Mouse (Mus musculus): Measurements from ENCODE around the gene Nfasc. TPM values are rescaled to one million over a fixed set of nuclear protein-coding genes. Genes with fewer than 3 reads are reported as not detected.

The Nfasc gene
- polyA plus RNA-seq, 1 experiment from 2014 or later: 0.14 TPM

GRCm38 (mm10) chr1:132746302-132746701 is 4.7 kb upstream of the Nfasc start:
- no peak for ATAC-seq (replicated peaks; ENCODE audit: low FRiP score)
- no peak for DNase-seq (ENCODE audit: low spot score)
- H3K27me3 ChIP-seq (replicated peaks; ENCODE audit: control insufficient read depth, insufficient read depth, low read length): peaks cover 21% of the 10 kb centered on the region
- H3K9ac ChIP-seq (ENCODE audit: low read depth, low read length): no peak overlapping the region
- no peak overlapping the region for H3K4me3 ChIP-seq (ENCODE audit: low read depth, low read length)
- no peak overlapping the region for H3K27ac ChIP-seq (ENCODE audit: low read depth, low read length)
- H3K9me3 ChIP-seq (ENCODE audit: control insufficient read depth, low read length): no peaks in the 10 kb centered on the region
- peaks cover 4% of the 10 kb centered on the region; the same call in 1 of the 2 replicates for H3K4me1 ChIP-seq (replicated peaks; ENCODE audit: control insufficient read depth, insufficient read depth, low read length)
- H3K36me3 ChIP-seq (ENCODE audit: control insufficient read depth, insufficient read depth, low read length): no peaks in the 10 kb centered on the region
- 81% methylated on average over 9 of the region's 9 CpGs for WGBS
- H3K4me2 ChIP-seq: no peak overlapping the region

GRCm38 (mm10) chr1:132745636-132746035 is 4.0 kb upstream of the Nfasc start:
- no peak overlapping the region for H3K27ac ChIP-seq (ENCODE audit: low read depth, low read length)
- DNase-seq (ENCODE audit: low spot score) (no peak), ATAC-seq (replicated peaks; ENCODE audit: low FRiP score) (no peak)
- H3K9ac ChIP-seq (ENCODE audit: low read depth, low read length): no peak overlapping the region
- WGBS: 58% methylated on average over 6 of the region's 6 CpGs
- no peak overlapping the region for H3K4me2 ChIP-seq
- no peaks in the 10 kb centered on the region for H3K36me3 ChIP-seq (ENCODE audit: control insufficient read depth, insufficient read depth, low read length)
- H3K4me3 ChIP-seq (ENCODE audit: low read depth, low read length): no peak overlapping the region
- H3K9me3 ChIP-seq (ENCODE audit: control insufficient read depth, low read length): no peaks in the 10 kb centered on the region
- H3K27me3 ChIP-seq (replicated peaks; ENCODE audit: control insufficient read depth, insufficient read depth, low read length): peaks cover 27% of the 10 kb centered on the region
- H3K4me1 ChIP-seq (replicated peaks; ENCODE audit: control insufficient read depth, insufficient read depth, low read length): peaks cover 5% of the 10 kb centered on the region; the same call in 1 of the 2 replicates

GRCm38 (mm10) chr1:132739077-132739521 is 2.5 kb downstream of the Nfasc start:
- no peak for ATAC-seq (replicated peaks; ENCODE audit: low FRiP score)
- Histone ChIP-seq H3K27ac (ENCODE audit: low read depth, low read length) (no peak overlapping the region), H3K36me3 (ENCODE audit: control insufficient read depth, insufficient read depth, low read length) (no peaks in the 10 kb centered on the region), H3K4me3 (ENCODE audit: low read depth, low read length) (no peak overlapping the region), H3K9me3 (ENCODE audit: control insufficient read depth, low read length) (no peaks in the 10 kb centered on the region), H3K4me1 (replicated peaks; ENCODE audit: control insufficient read depth, insufficient read depth, low read length) (peaks cover 5% of the 10 kb centered on the region; the same call in 1 of the 2 replicates), H3K27me3 (replicated peaks; ENCODE audit: control insufficient read depth, insufficient read depth, low read length) (peaks cover 60% of the 10 kb centered on the region), H3K9ac (ENCODE audit: low read depth, low read length) (no peak overlapping the region), H3K4me2 (no peak overlapping the region)
- 5% methylated on average over 11 of the region's 11 CpGs for WGBS
- no peak for DNase-seq (ENCODE audit: low spot score)

- Histone ChIP-seq H3K4me2 (no peak overlapping the region), H3K9me3 (ENCODE audit: control insufficient read depth, low read length) (no peaks in the 10 kb centered on the region), H3K9ac (ENCODE audit: low read depth, low read length) (no peak overlapping the region), H3K27ac (ENCODE audit: low read depth, low read length) (no peak overlapping the region), H3K27me3 (replicated peaks; ENCODE audit: control insufficient read depth, insufficient read depth, low read length) (peaks cover 37% of the 10 kb centered on the region), H3K36me3 (ENCODE audit: control insufficient read depth, insufficient read depth, low read length) (no peaks in the 10 kb centered on the region), H3K4me1 (replicated peaks; ENCODE audit: control insufficient read depth, insufficient read depth, low read length) (no peaks in the 10 kb centered on the region), H3K4me3 (ENCODE audit: low read depth, low read length) (no peak overlapping the region)
- 26% methylated on average over 4 of the region's 4 CpGs for WGBS
- ATAC-seq (replicated peaks; ENCODE audit: low FRiP score) (no peak), DNase-seq (ENCODE audit: low spot score) (no peak)
These were observed 5.4 kb downstream of the Nfasc start for GRCm38 (mm10) chr1:132736171-132736570.

GRCm38 (mm10) chr1:132733873-132734447 is 7.6 kb downstream of the Nfasc start:
- H3K4me1 ChIP-seq (replicated peaks; ENCODE audit: control insufficient read depth, insufficient read depth, low read length): no peaks in the 10 kb centered on the region
- H3K4me3 ChIP-seq (ENCODE audit: low read depth, low read length): no peak overlapping the region
- H3K4me2 ChIP-seq: no peak overlapping the region
- H3K27me3 ChIP-seq (replicated peaks; ENCODE audit: control insufficient read depth, insufficient read depth, low read length): peaks cover 17% of the 10 kb centered on the region
- DNase-seq (ENCODE audit: low spot score) (peak; percentile 51), ATAC-seq (replicated peaks; ENCODE audit: low FRiP score) (no peak)
- H3K36me3 ChIP-seq (ENCODE audit: control insufficient read depth, insufficient read depth, low read length): no peaks in the 10 kb centered on the region
- H3K9ac ChIP-seq (ENCODE audit: low read depth, low read length): no peak overlapping the region
- no peak overlapping the region for H3K27ac ChIP-seq (ENCODE audit: low read depth, low read length)
- no peaks in the 10 kb centered on the region for H3K9me3 ChIP-seq (ENCODE audit: control insufficient read depth, low read length)
- 25% methylated on average over 9 of the region's 9 CpGs for WGBS

GRCm38 (mm10) chr1:132732307-132732706 is 9.3 kb downstream of the Nfasc start:
- 77% methylated on average over 12 of the region's 12 CpGs for WGBS
- no peak for DNase-seq (ENCODE audit: low spot score)

GRCm38 (mm10) chr1:132727548-132727947 is 14.0 kb downstream of the Nfasc start:
- 59% methylated on average over 2 of the region's 2 CpGs for WGBS
- no peaks in the 10 kb centered on the region for H3K4me1 ChIP-seq (replicated peaks; ENCODE audit: control insufficient read depth, insufficient read depth, low read length)
- no peaks in the 10 kb centered on the region for H3K27me3 ChIP-seq (replicated peaks; ENCODE audit: control insufficient read depth, insufficient read depth, low read length)
- H3K27ac ChIP-seq (ENCODE audit: low read depth, low read length): no peak overlapping the region
- no peak overlapping the region for H3K4me2 ChIP-seq
- H3K36me3 ChIP-seq (ENCODE audit: control insufficient read depth, insufficient read depth, low read length): no peaks in the 10 kb centered on the region
- H3K4me3 ChIP-seq (ENCODE audit: low read depth, low read length): no peak overlapping the region
- DNase-seq (ENCODE audit: low spot score) (no peak), ATAC-seq (replicated peaks; ENCODE audit: low FRiP score) (no peak)
- H3K9ac ChIP-seq (ENCODE audit: low read depth, low read length): no peak overlapping the region
- H3K9me3 ChIP-seq (ENCODE audit: control insufficient read depth, low read length): no peaks in the 10 kb centered on the region

More at GRCm38 (mm10) chr1:132732307-132732706, 9.3 kb downstream of the Nfasc start:
- Histone ChIP-seq H3K9ac (ENCODE audit: low read depth, low read length) (no peak overlapping the region), H3K36me3 (ENCODE audit: control insufficient read depth, insufficient read depth, low read length) (no peaks in the 10 kb centered on the region), H3K4me2 (no peak overlapping the region), H3K9me3 (ENCODE audit: control insufficient read depth, low read length) (no peaks in the 10 kb centered on the region), H3K27ac (ENCODE audit: low read depth, low read length) (no peak overlapping the region), H3K4me1 (replicated peaks; ENCODE audit: control insufficient read depth, insufficient read depth, low read length) (no peaks in the 10 kb centered on the region), H3K27me3 (replicated peaks; ENCODE audit: control insufficient read depth, insufficient read depth, low read length) (0 out of 2 replicates have a peak, but pooled peaks cover 4% of the 10 kb centered on the region), H3K4me3 (ENCODE audit: low read depth, low read length) (no peak overlapping the region)
- ATAC-seq (replicated peaks; ENCODE audit: low FRiP score): no peak

- DNase-seq (ENCODE audit: low spot score) (no peak), ATAC-seq (replicated peaks; ENCODE audit: low FRiP score) (no peak)
- Histone ChIP-seq H3K4me3 (ENCODE audit: low read depth, low read length) (no peak overlapping the region), H3K36me3 (ENCODE audit: control insufficient read depth, insufficient read depth, low read length) (no peaks in the 10 kb centered on the region), H3K9ac (ENCODE audit: low read depth, low read length) (no peak overlapping the region), H3K4me2 (no peak overlapping the region), H3K27me3 (replicated peaks; ENCODE audit: control insufficient read depth, insufficient read depth, low read length) (no peaks in the 10 kb centered on the region), H3K4me1 (replicated peaks; ENCODE audit: control insufficient read depth, insufficient read depth, low read length) (no peaks in the 10 kb centered on the region), H3K27ac (ENCODE audit: low read depth, low read length) (no peak overlapping the region), H3K9me3 (ENCODE audit: control insufficient read depth, low read length) (no peaks in the 10 kb centered on the region)
- WGBS: 64% methylated on average over 4 of the region's 4 CpGs
These were observed 19.2 kb downstream of the Nfasc start for GRCm38 (mm10) chr1:132722362-132722761.

- no peak for ATAC-seq (replicated peaks; ENCODE audit: low FRiP score)
- H3K27me3 ChIP-seq (replicated peaks; ENCODE audit: control insufficient read depth, insufficient read depth, low read length): no peaks in the 10 kb centered on the region
- no peak overlapping the region for H3K9ac ChIP-seq (ENCODE audit: low read depth, low read length)
- no peaks in the 10 kb centered on the region for H3K4me1 ChIP-seq (replicated peaks; ENCODE audit: control insufficient read depth, insufficient read depth, low read length)
- DNase-seq (ENCODE audit: low spot score): no peak
- H3K4me3 ChIP-seq (ENCODE audit: low read depth, low read length): no peak overlapping the region
- H3K36me3 ChIP-seq (ENCODE audit: control insufficient read depth, insufficient read depth, low read length): no peaks in the 10 kb centered on the region
- H3K27ac ChIP-seq (ENCODE audit: low read depth, low read length): no peak overlapping the region
- no peaks in the 10 kb centered on the region for H3K9me3 ChIP-seq (ENCODE audit: control insufficient read depth, low read length)
- H3K4me2 ChIP-seq: no peak overlapping the region
- WGBS: 61% methylated on average over 3 of the region's 3 CpGs
These were observed 20.3 kb downstream of the Nfasc start for GRCm38 (mm10) chr1:132721266-132721665.
